Mouse (Mus musculus) MEL (cell line): ENCODE data around the gene Ecm2. TPM values are rescaled to one million over a fixed set of nuclear protein-coding genes. Genes with fewer than 3 reads are reported as not detected.

ENCODE experiments used
- DNase-seq: peaks from one replicate; pipeline ENCODE4 v3.0.0; 2011; ENCODE audit warnings: low read depth, low spot score
- H3K27ac ChIP-seq: 2 replicates; pipeline ENCODE4 v1.5.1; 2012; ENCODE audit warnings: low read depth, mild to moderate bottlenecking, control low read depth, low read length, moderate library complexity; ENCODE audit not compliant: control insufficient read depth
- H3K27me3 ChIP-seq, 2 experiments: fragments of 150-350 bp in 1 of 2; sonication (generic) in 1 of 2; 2 replicates each; pipeline ENCODE4 v1.6.1; 2012; ENCODE audit warnings: low read length in 2 of 2, mild to moderate bottlenecking in 2 of 2, improper control_type of control experiment in 1 of 2, moderate library complexity in 1 of 2; ENCODE audit not compliant: insufficient read depth in 2 of 2, control insufficient read depth in 1 of 2
- H3K36me3 ChIP-seq, 2 experiments: 2 replicates each; pipeline ENCODE4 v1.6.1; 2012 to 2014; ENCODE audit warnings: low read length in 2 of 2, improper control_type of control experiment in 1 of 2, inconsistent platforms in 1 of 2, mild to moderate bottlenecking in 1 of 2; ENCODE audit not compliant: insufficient read depth in 2 of 2, control insufficient read depth in 1 of 2
- H3K4me1 ChIP-seq, 2 experiments: fragments of 150-350 bp in 1 of 2; sonication (generic) in 1 of 2; 2 replicates each; pipeline ENCODE4 v1.6.1; 2012; ENCODE audit warnings: low read length in 2 of 2, improper control_type of control experiment in 1 of 2, mild to moderate bottlenecking in 1 of 2; ENCODE audit not compliant: insufficient read depth in 2 of 2, control insufficient read depth in 1 of 2
- H3K4me3 ChIP-seq, 2 experiments: fragments of 150-350 bp in 1 of 2; sonication (generic) in 1 of 2; 2 replicates each; pipeline ENCODE4 v1.5.1; 2012; ENCODE audit warnings: low read depth in 2 of 2, low read length in 2 of 2, mild to moderate bottlenecking in 2 of 2, moderate library complexity in 2 of 2, control low read depth in 1 of 2, improper control_type of control experiment in 1 of 2; ENCODE audit not compliant: control insufficient read depth in 1 of 2, insufficient read depth in 1 of 2
- H3K79me2 ChIP-seq: 2 replicates; pipeline ENCODE4 v1.6.1; 2012; ENCODE audit warnings: mild to moderate bottlenecking, low read length, moderate library complexity; ENCODE audit not compliant: control insufficient read depth, poor library complexity, insufficient read depth
- H3K9ac ChIP-seq: 2 replicates; pipeline ENCODE4 v1.6.1; 2012; ENCODE audit warnings: low read depth, mild to moderate bottlenecking, control low read depth, low read length, moderate library complexity; ENCODE audit not compliant: control insufficient read depth, poor library complexity, severe bottlenecking
- H3K9me3 ChIP-seq: fragments of 150-350 bp; sonication (generic); replicated peaks from 2 replicates; pipeline ENCODE4 v1.6.1; 2012; ENCODE audit warnings: mild to moderate bottlenecking, low read length, improper control_type of control experiment, moderate library complexity; ENCODE audit not compliant: insufficient read depth
- ETS1 ChIP-seq: IDR thresholded peaks from 2 replicates; pipeline ENCODE4 v1.6.1; 2012; ENCODE audit warnings: low read depth, mild to moderate bottlenecking, inconsistent platforms, low read length, improper control_type of control experiment, moderate library complexity
- MAX ChIP-seq: IDR thresholded peaks from 2 replicates; pipeline ENCODE4 v1.6.1; 2011; ENCODE audit warnings: low read length, improper control_type of control experiment
- MEF2A ChIP-seq: IDR thresholded peaks from 2 replicates; pipeline ENCODE4 v1.6.1; 2014; ENCODE audit warnings: low read depth, mild to moderate bottlenecking, inconsistent platforms, low read length, improper control_type of control experiment; ENCODE audit not compliant: poor library complexity, insufficient replicate concordance, severe bottlenecking; ENCODE audit errors: extremely low read depth
- MYC ChIP-seq: IDR thresholded peaks from 2 replicates; pipeline ENCODE4 v1.6.1; 2011; ENCODE audit warnings: low read depth, mild to moderate bottlenecking, low read length, improper control_type of control experiment, moderate library complexity
- NELFE ChIP-seq: IDR thresholded peaks from 2 replicates; pipeline ENCODE4 v1.6.1; 2011; ENCODE audit warnings: low read depth, low read length, improper control_type of control experiment
- POLR2A ChIP-seq, 2 experiments: IDR thresholded peaks; 2 replicates each; pipeline ENCODE4 v1.6.1; 2011 to 2012; ENCODE audit warnings: low read length in 2 of 2, mild to moderate bottlenecking in 2 of 2, control low read depth in 1 of 2, improper control_type of control experiment in 1 of 2, low read depth in 1 of 2, moderate library complexity in 1 of 2; ENCODE audit not compliant: control insufficient read depth in 1 of 2, insufficient read depth in 1 of 2, poor library complexity in 1 of 2
- SIN3A ChIP-seq: IDR thresholded peaks from 2 replicates; pipeline ENCODE4 v1.6.1; 2012; ENCODE audit warnings: low read length, improper control_type of control experiment, inconsistent platforms
- TBP ChIP-seq: IDR thresholded peaks from 2 replicates; pipeline ENCODE4 v1.8.0; 2011; ENCODE audit warnings: low read depth, low read length, improper control_type of control experiment
- USF2 ChIP-seq, 2 experiments: IDR thresholded peaks; 2 replicates each; pipeline ENCODE4 v1.6.1; 2011 to 2012; ENCODE audit warnings: improper control_type of control experiment in 2 of 2, low read length in 2 of 2, borderline replicate concordance in 1 of 2, inconsistent platforms in 1 of 2, low read depth in 1 of 2, mild to moderate bottlenecking in 1 of 2; ENCODE audit not compliant: insufficient read depth in 1 of 2
- ZC3H11A ChIP-seq: IDR thresholded peaks from 2 replicates; pipeline ENCODE4 v1.6.1; 2012; ENCODE audit warnings: low read depth, mild to moderate bottlenecking, inconsistent platforms, low read length, improper control_type of control experiment
- ZKSCAN1 ChIP-seq: IDR thresholded peaks from 2 replicates; pipeline ENCODE4 v1.6.1; 2012; ENCODE audit warnings: low read depth, mild to moderate bottlenecking, inconsistent platforms, low read length, improper control_type of control experiment, moderate library complexity
- polyA plus RNA-seq, 2 experiments: library from polyadenylated mRNA; stranded (reverse) in 1 of 2; unstranded in 1 of 2; fragments of >175 nt in 1 of 2; fragments of >200 nt in 1 of 2; gene quantifications; 2 replicates each; pipeline versions ENCODE4 v1.2.1 to v1.2.4; 2012; ENCODE audit warnings: low replicate concordance in 2 of 2, low read depth in 1 of 2; ENCODE audit not compliant: insufficient read length in 2 of 2, insufficient read depth in 1 of 2, missing spikeins in 1 of 2
- total RNA-seq: library from RNA; depleted of rRNA; stranded (reverse); fragments of 300-350 nt; gene quantifications from 2 replicates; pipeline ENCODE4 v1.2.3, GENCODE M21; 2012

Ecm2 gene
- total and polyA plus RNA-seq, 3 experiments = 0.04 to 0.08 TPM; not detected in 1

DNA sequence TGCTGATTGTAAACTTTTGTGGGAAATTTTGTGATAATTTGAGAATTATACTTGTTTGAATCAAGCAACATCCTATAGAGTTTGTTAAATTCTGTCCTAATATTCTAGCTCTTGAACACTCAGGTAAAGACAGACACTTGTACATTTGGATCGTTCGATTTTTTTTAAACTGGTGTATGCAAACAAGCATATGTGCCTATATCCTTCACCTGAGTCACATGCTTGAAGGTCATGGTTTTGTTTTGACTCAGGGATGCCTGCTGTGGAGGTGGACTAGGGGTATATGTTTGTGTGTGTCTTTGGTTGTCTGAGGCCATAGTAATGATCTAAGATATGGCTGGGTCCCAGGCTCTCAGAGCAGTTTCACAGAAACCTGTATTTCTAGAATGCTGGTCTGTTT, 41.7 kb upstream of the Ecm2 start:
- Histone ChIP-seq H3K4me1 (no peaks in the 10 kb centered on the region), H3K9ac (no peak overlapping the region), H3K36me3 (no peaks in the 10 kb centered on the region; a peak in 1 of 4 replicates), H3K4me3 (no peak overlapping the region), H3K27me3 (no peaks in the 10 kb centered on the region), H3K27ac (no peak overlapping the region), H3K79me2 (no peaks in the 10 kb centered on the region), H3K9me3 (no peaks in the 10 kb centered on the region)
- no peak for DNase-seq
- no peak for TF ChIP-seq POLR2A (IDR thresholded peaks at IDR 0.05; ENCODE audit: control insufficient read depth in 1 of 2, insufficient read depth in 1 of 2, low read depth in 1 of 2, low read length in 2 of 2, poor library complexity in 1 of 2)
- no peak for TF ChIP-seq ZC3H11A
- TF ChIP-seq ZKSCAN1 = no peak

DNA sequence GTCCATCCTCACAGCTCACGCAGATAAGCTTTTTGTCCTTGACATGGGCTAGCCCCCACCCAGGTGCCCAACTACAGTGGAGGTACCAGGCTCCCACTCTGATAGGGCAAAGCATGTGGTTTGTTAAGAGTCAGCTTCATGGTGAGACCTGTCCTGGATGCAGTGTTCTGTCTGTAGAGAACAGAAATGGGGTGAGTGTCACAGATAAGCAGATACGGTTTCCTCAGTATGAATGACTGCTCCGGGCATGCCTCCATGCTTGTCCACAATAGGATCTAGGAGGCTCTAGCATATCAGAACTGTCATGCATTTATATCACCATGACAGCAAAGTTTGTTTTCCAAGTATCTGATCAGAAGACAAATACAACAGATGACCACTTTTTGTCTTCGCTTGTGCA, 38.7 kb upstream of the Ecm2 start:
- H3K27ac ChIP-seq = no peak overlapping the region
- H3K4me1 ChIP-seq = no peaks in the 10 kb centered on the region
- DNase-seq = no peak
- H3K79me2 ChIP-seq = no peaks in the 10 kb centered on the region
- H3K4me3 ChIP-seq = no peak overlapping the region
- H3K27me3 ChIP-seq = no peaks in the 10 kb centered on the region
- H3K9ac ChIP-seq = no peak overlapping the region
- TF ChIP-seq SIN3A (no peak), ETS1 (no peak), MAX (no peak), USF2 (IDR thresholded peaks at IDR 0.05; ENCODE audit: borderline replicate concordance in 1 of 2, insufficient read depth in 1 of 2, low read depth in 1 of 2, low read length in 2 of 2) (no peak), MYC (no peak)
- no peaks in the 10 kb centered on the region; a peak in 1 of 4 replicates for H3K36me3 ChIP-seq
- H3K9me3 ChIP-seq = no peaks in the 10 kb centered on the region

DNA sequence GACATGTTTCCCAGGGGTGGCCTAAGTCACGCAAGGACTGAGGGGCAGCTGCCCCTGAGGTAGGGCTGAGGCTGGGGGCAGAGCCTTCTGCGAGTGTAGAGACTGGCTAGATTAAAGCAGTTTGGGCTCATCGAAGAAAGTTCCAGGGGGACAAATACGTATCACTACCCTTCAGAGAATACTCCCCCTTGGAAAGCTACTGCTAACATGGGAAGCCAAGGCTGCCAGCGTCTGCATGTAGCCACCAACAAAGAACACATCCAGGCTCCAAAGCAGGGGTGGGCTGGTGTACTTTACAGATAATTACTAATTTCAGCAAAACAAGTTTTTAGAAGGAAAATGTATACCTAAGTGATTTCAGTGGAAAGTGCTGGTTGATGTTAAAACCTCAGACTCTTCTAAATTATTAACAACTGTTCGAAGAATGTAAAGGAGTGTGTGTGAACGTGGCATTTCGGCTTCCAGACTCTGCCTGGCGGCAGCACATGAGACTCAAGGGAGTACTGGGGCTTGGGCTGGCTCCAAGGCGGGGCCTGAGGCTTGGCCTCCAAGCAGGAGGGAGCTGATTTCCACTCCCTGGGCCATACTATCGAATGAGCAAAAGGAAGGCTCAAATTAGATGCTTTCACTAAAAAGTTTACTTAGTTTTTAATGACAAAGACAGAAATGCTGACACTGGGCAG, 38.1 kb upstream of the Ecm2 start:
- H3K79me2 ChIP-seq = no peaks in the 10 kb centered on the region
- no peaks in the 10 kb centered on the region for H3K4me1 ChIP-seq
- no peak overlapping the region for H3K4me3 ChIP-seq
- TF ChIP-seq MEF2A (no peak), ZC3H11A (no peak), NELFE (no peak), TBP (no peak)
- TF ChIP-seq, all 39 proteins: peak for 0
- Histone ChIP-seq H3K9ac (no peak overlapping the region), H3K36me3 (no peaks in the 10 kb centered on the region; a peak in 1 of 4 replicates), H3K9me3 (no peaks in the 10 kb centered on the region), H3K27ac (no peak overlapping the region), H3K27me3 (no peaks in the 10 kb centered on the region)
- DNase-seq = no peak
